Mouse (Mus musculus) heart, adult 2 months (tissue): ENCODE data around the gene Gm37240.

Source experiments
- CTCF ChIP-seq: fragments of 200-600 bp; IDR thresholded peaks from 2 replicates; pipeline ENCODE4 v1.8.1; 2022; ENCODE audit warnings: antibody characterized with exemption, mild to moderate bottlenecking, moderate library complexity
- EP300 ChIP-seq: fragments of 200-500 bp; IDR thresholded peaks from 2 replicates; pipeline ENCODE4 v1.6.1; 2011; ENCODE audit warnings: low read depth, low read length, control low read depth; ENCODE audit not compliant: insufficient read depth
- POLR2A ChIP-seq: fragments of 200-500 bp; IDR thresholded peaks from 2 replicates; pipeline ENCODE4 v1.6.1; 2011; ENCODE audit warnings: mild to moderate bottlenecking, low read depth, low read length, control low read depth; ENCODE audit not compliant: insufficient read depth

GRCm38 (mm10) chr3:85454001-85454400, 433.3 kb downstream of the Gm37240 start:
- TF ChIP-seq CTCF (no peak), EP300 (no peak), POLR2A (no peak)
